Mouse (Mus musculus) neutrophil, adult 5-6 weeks (primary cell): ENCODE results near the gene Cnbd2. TPM values are rescaled to one million over a fixed set of nuclear protein-coding genes. Genes with fewer than 3 reads are reported as not detected.

Experiments
- ATAC-seq: fragments of 151-379, 151-347 bp; 2 replicates; pipeline ENCODE4 v1.8.0; 2017; ENCODE audit warnings: mild to moderate bottlenecking, moderate TSS enrichment; ENCODE audit not compliant: insufficient number of reproducible peaks, poor library complexity, low FRiP score, severe bottlenecking; ENCODE audit errors: extremely low read depth
- total RNA-seq: library from RNA; stranded (forward); fragments of 200-1000 nt; gene quantifications from 2 replicates; pipeline ENCODE4 v1.2.3, GENCODE M21; 2017

Cnbd2 gene
- total RNA-seq, 1 experiment from 2014 or later = 18.7 TPM

DNA sequence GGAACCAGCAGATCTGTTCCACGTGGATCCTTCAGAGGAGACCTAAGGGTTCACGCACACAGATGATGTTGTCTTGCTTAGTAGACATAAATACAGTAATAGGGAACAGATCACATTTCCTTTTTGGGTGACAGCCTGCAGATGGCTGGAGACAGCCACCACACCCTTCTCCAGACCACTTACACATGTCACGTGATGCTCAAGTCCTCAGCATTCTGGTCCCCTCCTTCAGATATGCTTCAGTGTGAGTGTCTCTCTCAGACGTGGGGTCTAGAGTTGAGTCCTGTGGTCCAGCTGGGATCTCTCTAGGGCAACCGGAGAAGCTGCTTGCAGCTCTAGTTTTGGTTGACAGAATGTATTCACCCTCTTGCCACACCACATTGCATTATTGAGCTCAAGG, 106.4 kb downstream of the Cnbd2 start:
- ATAC-seq = no peak

DNA sequence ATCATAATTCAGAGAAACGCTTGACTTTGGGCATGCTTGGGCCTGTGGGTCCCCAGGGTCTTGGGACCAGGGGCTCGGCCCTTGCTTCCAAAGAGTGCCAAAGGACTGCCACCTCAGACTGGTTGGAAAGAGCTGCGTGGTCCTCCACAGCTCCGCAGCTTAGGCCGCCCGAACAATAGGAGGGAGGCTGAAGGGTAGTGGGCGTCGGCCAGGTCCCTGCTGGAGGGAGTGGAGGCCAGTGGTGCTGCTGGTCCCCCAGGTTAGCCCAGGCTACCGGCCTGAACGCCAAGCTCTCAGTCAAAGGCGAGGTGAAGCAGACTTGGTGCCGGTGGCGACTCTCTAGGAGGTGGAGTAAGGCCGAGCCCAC, 108.2 kb downstream of the Cnbd2 start:
- ATAC-seq = no peak

DNA sequence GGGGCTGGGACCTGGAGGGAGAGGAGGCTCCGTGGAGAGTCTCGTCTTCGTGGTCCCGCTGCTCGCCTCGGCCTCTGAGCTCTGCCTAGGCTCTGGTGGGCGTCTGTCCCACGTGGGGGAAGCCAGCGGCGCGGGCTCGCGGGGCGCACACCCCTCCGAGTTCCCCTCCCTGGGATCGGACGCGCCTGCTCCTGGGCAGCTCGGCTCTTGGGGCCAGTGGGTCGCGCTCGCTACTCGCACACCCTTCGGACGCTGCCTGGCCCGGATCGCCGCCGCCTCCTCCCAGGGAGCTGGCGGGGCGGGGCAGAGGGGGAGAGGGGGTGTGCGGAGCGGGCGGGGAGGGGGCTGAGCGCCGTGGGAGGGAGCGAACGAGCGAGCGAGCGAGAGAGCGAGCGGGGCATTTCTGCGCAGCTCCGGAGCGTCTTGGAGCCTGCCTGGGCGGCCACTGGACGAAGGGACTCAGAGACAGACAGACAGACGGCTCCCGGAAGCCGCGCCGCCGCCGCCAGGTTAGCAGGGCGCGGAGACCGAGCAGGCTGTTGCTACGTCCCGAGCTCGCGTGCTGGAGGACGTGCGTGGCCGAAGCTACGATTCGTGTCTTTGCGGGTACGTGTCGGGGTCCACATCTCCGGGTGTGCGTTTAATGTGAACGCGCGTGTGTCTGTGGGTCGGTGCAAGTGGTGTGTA, 108.7 kb downstream of the Cnbd2 start, which contains the start of gene Epb41l1:
TSS of gene Epb41l1 (plus strand) at position 216 of the 687 bp plus-strand sequence.
- no peak for ATAC-seq

DNA sequence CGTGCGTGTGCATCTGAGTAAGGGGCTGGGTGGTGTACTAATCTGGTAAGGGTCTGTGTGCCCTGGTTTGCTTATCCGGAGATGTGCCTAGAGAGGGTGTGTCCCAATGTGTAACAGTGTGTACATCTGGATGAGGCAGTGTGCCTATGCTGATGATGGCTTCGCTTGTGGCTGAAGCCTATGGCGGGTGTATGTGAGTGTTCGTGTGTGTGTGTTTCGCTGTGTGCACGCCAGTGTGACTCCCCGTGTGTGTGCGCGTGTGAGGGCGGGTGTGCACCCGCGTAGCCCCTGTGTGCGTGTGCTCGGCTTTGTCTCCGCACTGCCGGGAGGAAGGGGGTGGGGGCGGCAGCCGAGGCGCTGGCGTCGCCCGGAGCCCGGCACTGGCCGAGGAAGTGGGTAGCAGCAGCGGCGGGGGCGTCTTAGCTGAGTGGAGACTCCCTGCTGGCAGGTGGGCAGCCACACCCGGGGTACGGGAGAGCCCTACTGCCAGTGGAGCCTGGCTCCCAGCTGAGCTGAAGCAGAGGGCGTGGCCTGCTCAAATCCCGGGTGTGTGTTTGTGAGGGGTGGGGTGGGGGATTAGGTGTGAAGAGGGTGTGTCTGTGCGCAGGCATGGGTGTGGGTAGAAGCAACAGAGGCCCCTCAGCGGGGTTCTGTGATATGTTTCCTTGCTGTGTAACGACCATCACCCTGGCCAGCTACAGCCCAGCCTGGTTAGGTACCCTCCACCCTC, 109.4 kb downstream of the Cnbd2 start:
- ATAC-seq = 0 out of 2 replicates have a peak, but pooled peaks have one; percentile 20

DNA sequence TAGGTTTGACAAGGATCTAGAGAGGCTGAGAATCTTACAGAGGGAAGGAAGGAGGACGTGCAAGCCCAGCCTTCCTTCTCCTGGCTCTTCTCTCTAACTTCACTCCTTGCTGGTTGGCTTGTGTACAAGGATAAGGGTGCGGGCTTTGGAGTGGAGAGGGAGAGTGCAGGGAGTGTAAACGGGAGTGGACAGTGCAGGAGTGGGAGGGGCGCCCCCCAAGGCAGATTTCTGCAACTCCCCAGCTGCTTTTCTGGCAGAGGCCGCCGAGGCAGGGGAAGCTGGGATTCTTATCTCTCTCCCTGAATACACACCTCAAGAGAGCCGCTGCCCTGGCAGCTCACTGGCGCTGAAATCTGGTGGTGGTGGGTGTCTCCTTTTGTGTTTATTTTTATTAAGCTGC, 110.5 kb downstream of the Cnbd2 start:
- ATAC-seq = no peak

DNA sequence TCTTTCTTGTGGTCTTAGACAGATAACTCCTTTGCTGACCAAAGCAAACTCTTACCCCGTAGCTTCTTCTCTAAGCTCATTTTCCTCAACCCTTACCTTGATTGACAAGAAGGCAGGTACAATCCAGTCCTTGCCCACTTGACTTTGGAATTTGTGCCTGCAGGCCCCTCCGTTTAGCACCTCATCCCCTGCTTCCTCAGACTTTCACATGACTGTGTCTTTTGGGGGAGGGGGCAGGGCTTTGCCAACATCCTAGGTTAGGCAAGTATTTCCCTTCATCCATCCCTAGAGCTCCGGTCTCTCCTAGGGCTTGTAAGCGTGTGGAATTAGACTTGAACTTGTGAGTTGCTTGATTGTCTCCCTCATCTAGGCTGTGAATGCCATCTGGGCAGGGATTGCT, 111.6 kb downstream of the Cnbd2 start:
- no peak for ATAC-seq

Other genes with a start within 250 kb of the Cnbd2 start
- 0.37 and 1.4 TPM in 2 replicates for gene Spag4, start 247.1 kb upstream of the Cnbd2 start, total RNA-seq
- 111 and 113 TPM in 2 replicates for gene Cpne1, start 200.3 kb upstream of the Cnbd2 start, total RNA-seq
- 22.5 and 29.3 TPM in 2 replicates for gene Rbm12, start 200.3 kb upstream of the Cnbd2 start, total RNA-seq
- 34.1 and 36.1 TPM in 2 replicates for gene Gm28036, start 185.2 kb upstream of the Cnbd2 start, total RNA-seq
- 5.5 and 13.5 TPM in 2 replicates for gene Romo1, start 168.3 kb upstream of the Cnbd2 start, total RNA-seq
- 22.2 and 26.5 TPM in 2 replicates for gene Nfs1, start 168.1 kb upstream of the Cnbd2 start, total RNA-seq
- gene Rbm39, start 132.1 kb upstream of the Cnbd2 start, total RNA-seq = 1,446 and 1,484 TPM in 2 replicates
- gene Phf20, start 115.8 kb upstream of the Cnbd2 start, total RNA-seq = 42.7 and 80.4 TPM in 2 replicates
- 55.2 and 82.9 TPM in 2 replicates for gene Scand1, start 405 bp downstream of the Cnbd2 start, total RNA-seq
- gene Epb41l1, start 108.6 kb downstream of the Cnbd2 start, total RNA-seq = 0.25 and 0.70 TPM in 2 replicates
- 10.5 and 11.2 TPM in 2 replicates for gene Aar2, start 235.3 kb downstream of the Cnbd2 start, total RNA-seq